Mouse (Mus musculus): ENCODE measurements around the gene Aph1a. TPM values are rescaled to one million over a fixed set of nuclear protein-coding genes. Genes with fewer than 3 reads are reported as not detected.

Gene Aph1a
- polyA plus RNA-seq, 1 experiment from 2014 or later = 33.9 TPM

GRCm38 (mm10) chr3:95938217-95938616, 44.4 kb downstream of the Aph1a start:
- no peak for ATAC-seq (ENCODE audit: extremely low read depth, insufficient number of reproducible peaks, low FRiP score, low TSS enrichment)
- WGBS = 95% methylated on average over 8 of the region's 8 CpGs
- Histone ChIP-seq H3K27ac (replicated peaks) (no peak overlapping the region), H3K4me2 (no peak overlapping the region), H3K36me3 (peaks cover 96% of the 10 kb centered on the region), H3K4me3 (no peak overlapping the region), H3K4me1 (no peaks in the 10 kb centered on the region), H3K9ac (no peak overlapping the region), H3K27me3 (replicated peaks) (no peaks in the 10 kb centered on the region), H3K9me3 (no peaks in the 10 kb centered on the region)

GRCm38 (mm10) chr3:95938835-95939234, 45.1 kb downstream of the Aph1a start:
- no peaks in the 10 kb centered on the region for H3K27me3 ChIP-seq (replicated peaks)

GRCm38 (mm10) chr3:95942749-95943148, 49.0 kb downstream of the Aph1a start:
- Histone ChIP-seq H3K9me3 (no peaks in the 10 kb centered on the region), H3K36me3 (peaks cover 94% of the 10 kb centered on the region), H3K9ac (no peak overlapping the region), H3K4me1 (no peaks in the 10 kb centered on the region; the same call in 1 of the 2 replicates), H3K27me3 (replicated peaks) (no peaks in the 10 kb centered on the region), H3K27ac (replicated peaks) (no peak overlapping the region), H3K4me3 (no peak overlapping the region), H3K4me2 (no peak overlapping the region)
- ATAC-seq (ENCODE audit: extremely low read depth, insufficient number of reproducible peaks, low FRiP score, low TSS enrichment) = no peak
- 80% methylated on average over 6 of the region's 6 CpGs for WGBS

More at GRCm38 (mm10) chr3:95938835-95939234, 45.1 kb downstream of the Aph1a start:
- Histone ChIP-seq H3K4me1 (no peaks in the 10 kb centered on the region), H3K4me2 (no peak overlapping the region), H3K4me3 (no peak overlapping the region), H3K36me3 (peaks cover 96% of the 10 kb centered on the region), H3K9ac (no peak overlapping the region), H3K27ac (replicated peaks) (no peak overlapping the region), H3K9me3 (no peaks in the 10 kb centered on the region)
- ATAC-seq (ENCODE audit: extremely low read depth, insufficient number of reproducible peaks, low FRiP score, low TSS enrichment) = no peak
- 93% methylated on average over 15 of the region's 15 CpGs for WGBS

GRCm38 (mm10) chr3:95943226-95943625, 49.5 kb downstream of the Aph1a start:
- Histone ChIP-seq H3K9me3 (no peaks in the 10 kb centered on the region), H3K4me1 (no peaks in the 10 kb centered on the region; the same call in 1 of the 2 replicates), H3K4me3 (no peak overlapping the region), H3K36me3 (peaks cover 89% of the 10 kb centered on the region), H3K27ac (replicated peaks) (no peak overlapping the region), H3K27me3 (replicated peaks) (no peaks in the 10 kb centered on the region), H3K4me2 (no peak overlapping the region), H3K9ac (no peak overlapping the region)
- no peak for ATAC-seq (ENCODE audit: extremely low read depth, insufficient number of reproducible peaks, low FRiP score, low TSS enrichment)
- WGBS = 93% methylated on average over 7 of the region's 7 CpGs

- no peaks in the 10 kb centered on the region; the same call in 1 of the 2 replicates for H3K4me1 ChIP-seq
- H3K9ac ChIP-seq = no peak overlapping the region
- H3K27ac ChIP-seq (replicated peaks) = no peak overlapping the region
- WGBS = 86% methylated on average over 8 of the region's 8 CpGs
- H3K4me3 ChIP-seq = no peak overlapping the region
- H3K27me3 ChIP-seq (replicated peaks) = no peaks in the 10 kb centered on the region
- no peak for ATAC-seq (ENCODE audit: extremely low read depth, insufficient number of reproducible peaks, low FRiP score, low TSS enrichment)
- H3K9me3 ChIP-seq = no peaks in the 10 kb centered on the region
- peaks cover 81% of the 10 kb centered on the region for H3K36me3 ChIP-seq
- no peak overlapping the region for H3K4me2 ChIP-seq
These were observed 51.0 kb downstream of the Aph1a start for GRCm38 (mm10) chr3:95944742-95945141.

- Histone ChIP-seq H3K4me3 (no peak overlapping the region), H3K4me1 (no peaks in the 10 kb centered on the region; the same call in 1 of the 2 replicates), H3K9ac (0 out of 2 replicates have a peak overlapping the region, but pooled peaks have one; percentile 24), H3K36me3 (peaks cover 70% of the 10 kb centered on the region), H3K9me3 (no peaks in the 10 kb centered on the region), H3K27me3 (replicated peaks) (no peaks in the 10 kb centered on the region), H3K27ac (replicated peaks) (no peak overlapping the region), H3K4me2 (no peak overlapping the region)
- ATAC-seq (ENCODE audit: extremely low read depth, insufficient number of reproducible peaks, low FRiP score, low TSS enrichment) = no peak
- WGBS = 46% methylated on average over 14 of the region's 14 CpGs
These were observed 52.0 kb downstream of the Aph1a start for GRCm38 (mm10) chr3:95945731-95946240.

Other genes starting within 250 kb of the Aph1a start
- 36.0 and 36.2 TPM in 2 replicates for gene Mcl1, start 235.2 kb upstream of the Aph1a start, polyA plus RNA-seq (2015; fragmentation: Nextera tagmentation; extraction: Ambion mirVana)
- gene Adamtsl4, start 206.1 kb upstream of the Aph1a start, polyA plus RNA-seq (2015; fragmentation: Nextera tagmentation; extraction: Ambion mirVana) = 4.8 and 7.3 TPM in 2 replicates
- gene Ecm1, start 154.4 kb upstream of the Aph1a start, polyA plus RNA-seq (2015; fragmentation: Nextera tagmentation; extraction: Ambion mirVana) = 61.1 and 68.7 TPM in 2 replicates
- 39.5 and 40.0 TPM in 2 replicates for gene Tars2, start 133.8 kb upstream of the Aph1a start, polyA plus RNA-seq (2015; fragmentation: Nextera tagmentation; extraction: Ambion mirVana)
- 17.1 and 18.0 TPM in 2 replicates for gene Rprd2, start 75.1 kb upstream of the Aph1a start, polyA plus RNA-seq (2015; fragmentation: Nextera tagmentation; extraction: Ambion mirVana)
- 25.0 and 29.1 TPM in 2 replicates for gene Prpf3, start 38.1 kb upstream of the Aph1a start, polyA plus RNA-seq (2015; fragmentation: Nextera tagmentation; extraction: Ambion mirVana)
- gene Mrps21, start 22.4 kb upstream of the Aph1a start, polyA plus RNA-seq (2015; fragmentation: Nextera tagmentation; extraction: Ambion mirVana) = 362 and 399 TPM in 2 replicates
- 5.7 and 6.2 TPM in 2 replicates for gene Ciart, start 11.7 kb upstream of the Aph1a start, polyA plus RNA-seq (2015; fragmentation: Nextera tagmentation; extraction: Ambion mirVana)
- 38.1 and 41.8 TPM in 2 replicates for gene BC028528, start 2.0 kb upstream of the Aph1a start, polyA plus RNA-seq (2015; fragmentation: Nextera tagmentation; extraction: Ambion mirVana)
- 26.1 and 31.5 TPM in 2 replicates for gene Car14, start 10.7 kb downstream of the Aph1a start, polyA plus RNA-seq (2015; fragmentation: Nextera tagmentation; extraction: Ambion mirVana)
- 164 and 182 TPM in 2 replicates for gene Anp32e, start 35.3 kb downstream of the Aph1a start, polyA plus RNA-seq (2015; fragmentation: Nextera tagmentation; extraction: Ambion mirVana)
- gene Plekho1, start 102.0 kb downstream of the Aph1a start, polyA plus RNA-seq (2015; fragmentation: Nextera tagmentation; extraction: Ambion mirVana) = 59.2 and 64.8 TPM in 2 replicates
- gene Vps45, start 164.5 kb downstream of the Aph1a start, polyA plus RNA-seq (2015; fragmentation: Nextera tagmentation; extraction: Ambion mirVana) = 33.6 and 34.9 TPM in 2 replicates
- gene Otud7b, start 210.6 kb downstream of the Aph1a start, polyA plus RNA-seq (2015; fragmentation: Nextera tagmentation; extraction: Ambion mirVana) = 14.9 and 17.2 TPM in 2 replicates